7 mouse cellular contexts compared by ENCODE assay signal in genomic region chr3:83763551-83764548, GRCm38 (mm10). TPM values are rescaled to one million over a fixed set of nuclear protein-coding genes. Genes with fewer than 3 reads are reported as not detected.
DNase-seq lines count a peak whose midpoint lies in the region; ATAC-seq and TF ChIP-seq lines count a peak whose summit lies in the region.

No protein-coding gene starts in this region.

- H3K36me3 ChIP-seq in heart, embryonic 11.5 days (ENCODE audit: control insufficient read depth, insufficient read depth, low read length): no peaks in the 10 kb centered on the region
- no peaks in the 10 kb centered on the region for H3K36me3 ChIP-seq in kidney, embryonic 14.5 days (ENCODE audit: control insufficient read depth, insufficient read depth, low read length)
- H3K36me3 ChIP-seq in limb, embryonic 12.5 days: no peaks in the 10 kb centered on the region
- no peaks in the 10 kb centered on the region for H3K36me3 ChIP-seq in midbrain, embryonic 13.5 days
- H3K36me3 ChIP-seq in spleen, adult 2 months (ENCODE audit: control insufficient read depth, insufficient read depth, low read length): no peaks in the 10 kb centered on the region

- no peaks in the 10 kb centered on the region for H3K9me3 ChIP-seq in heart, embryonic 11.5 days (replicated peaks; ENCODE audit: control insufficient read depth, low read length)
- H3K9me3 ChIP-seq in kidney, embryonic 14.5 days (ENCODE audit: control insufficient read depth, low read length): no peaks in the 10 kb centered on the region
- H3K9me3 ChIP-seq in limb, embryonic 12.5 days: no peaks in the 10 kb centered on the region
- no peaks in the 10 kb centered on the region for H3K9me3 ChIP-seq in midbrain, embryonic 13.5 days

- H3K4me3 ChIP-seq in embryonic fibroblast, embryonic 13.5 days (ENCODE audit: insufficient read depth, low read length): peak overlapping the region; percentile 10; the same call in 1 of the 2 replicates
- H3K4me3 ChIP-seq in heart, embryonic 11.5 days (ENCODE audit: low read depth, low read length): peak overlapping the region; percentile 44
- H3K4me3 ChIP-seq in kidney, embryonic 14.5 days (ENCODE audit: low read length): peak overlapping the region; percentile 36
- H3K4me3 ChIP-seq in limb, embryonic 12.5 days (replicated peaks): peak overlapping the region; percentile 36
- peak overlapping the region; percentile 41 for H3K4me3 ChIP-seq in midbrain, embryonic 13.5 days (replicated peaks)
- H3K4me3 ChIP-seq in spleen, adult 2 months (ENCODE audit: extremely low read depth, insufficient read depth, insufficient read length): peak overlapping the region; percentile 12; the same call in 1 of the 2 replicates

- H3K4me1 ChIP-seq in embryonic fibroblast, embryonic 13.5 days (ENCODE audit: control insufficient read depth, insufficient read depth, low read length): no peaks in the 10 kb centered on the region
- peaks cover 7% of the 10 kb centered on the region; the same call in 1 of the 2 replicates for H3K4me1 ChIP-seq in heart, embryonic 11.5 days (ENCODE audit: control insufficient read depth, insufficient read depth, low read length)
- H3K4me1 ChIP-seq in kidney, embryonic 14.5 days (ENCODE audit: control insufficient read depth, insufficient read depth, low read length): peaks cover 21% of the 10 kb centered on the region
- H3K4me1 ChIP-seq in limb, embryonic 12.5 days (replicated peaks): peaks cover 32% of the 10 kb centered on the region
- peaks cover 46% of the 10 kb centered on the region for H3K4me1 ChIP-seq in midbrain, embryonic 13.5 days (replicated peaks)
- peaks cover 12% of the 10 kb centered on the region for H3K4me1 ChIP-seq in spleen, adult 2 months (ENCODE audit: control insufficient read depth, insufficient read depth, insufficient read length)

- ATAC-seq in heart, embryonic 11.5 days (replicated peaks; ENCODE audit: insufficient number of reproducible peaks, low FRiP score, low TSS enrichment): peak; percentile 57; the same call in 1 of the 2 replicates
- peak; percentile 66 for ATAC-seq in kidney, embryonic 14.5 days (ENCODE audit: low FRiP score, low TSS enrichment)
- peak; percentile 68 for ATAC-seq in limb, embryonic 12.5 days (ENCODE audit: insufficient number of reproducible peaks, insufficient read depth, low FRiP score, low TSS enrichment, low read depth)
- peak; percentile 77 for ATAC-seq in midbrain, embryonic 13.5 days

- peaks cover 50% of the 10 kb centered on the region for H3K27me3 ChIP-seq in heart, embryonic 11.5 days (ENCODE audit: control insufficient read depth, insufficient read depth, low read length)
- no peaks in the 10 kb centered on the region for H3K27me3 ChIP-seq in kidney, embryonic 14.5 days (ENCODE audit: control insufficient read depth, insufficient read depth, low read length)
- peaks cover 15% of the 10 kb centered on the region; the same call in 1 of the 2 replicates for H3K27me3 ChIP-seq in limb, embryonic 12.5 days
- 0 out of 2 replicates have a peak, but pooled peaks cover 20% of the 10 kb centered on the region for H3K27me3 ChIP-seq in midbrain, embryonic 13.5 days
- peaks cover 14% of the 10 kb centered on the region for H3K27me3 ChIP-seq in spleen, adult 2 months (ENCODE audit: control insufficient read depth, insufficient read depth, low read length)

- H3K9ac ChIP-seq in heart, embryonic 11.5 days (ENCODE audit: low read depth, low read length): peak overlapping the region; percentile 39
- peak overlapping the region; percentile 50; the same call in 1 of the 2 replicates for H3K9ac ChIP-seq in kidney, embryonic 14.5 days (ENCODE audit: low read depth, low read length)
- peak overlapping the region; percentile 56 for H3K9ac ChIP-seq in limb, embryonic 12.5 days (replicated peaks)
- H3K9ac ChIP-seq in midbrain, embryonic 13.5 days (replicated peaks): peak overlapping the region; percentile 60

- peak overlapping the region; percentile 89 for H3K4me2 ChIP-seq in heart, embryonic 11.5 days
- peak overlapping the region; percentile 80 for H3K4me2 ChIP-seq in kidney, embryonic 14.5 days (replicated peaks; ENCODE audit: low read depth, low read length)
- H3K4me2 ChIP-seq in limb, embryonic 12.5 days: peak overlapping the region; percentile 75
- H3K4me2 ChIP-seq in midbrain, embryonic 13.5 days (replicated peaks): peak overlapping the region; percentile 58

- no peak for TF ChIP-seq POLR2A in embryonic fibroblast, embryonic 13.5 days (IDR thresholded peaks at IDR 0.05; ENCODE audit: low read depth, low read length)
- TF ChIP-seq POLR2A in spleen, adult 2 months (IDR thresholded peaks at IDR 0.05; ENCODE audit: low read depth, low read length): no peak

- DNase-seq in adrenal gland, postnatal 36 days: peak; percentile 85 to 87
- DNase-seq in spleen, adult 2 months (ENCODE audit: low read depth in 1 of 2, low spot score in 2 of 2): peak in 1 of 2 experiments; percentile 45

- 7% methylated on average over 40 of the region's 40 CpGs for WGBS in heart, embryonic 11.5 days (ENCODE audit: insufficient replicate concordance)
- WGBS in kidney, embryonic 14.5 days: 10% methylated on average over 40 of the region's 40 CpGs
- WGBS in limb, embryonic 12.5 days: 8% methylated on average over 40 of the region's 40 CpGs
- 8% methylated on average over 40 of the region's 40 CpGs for WGBS in midbrain, embryonic 13.5 days
- WGBS in spleen, adult 2 months: 13% methylated on average over 40 of the region's 40 CpGs

- TF ChIP-seq CTCF in embryonic fibroblast, embryonic 13.5 days (IDR thresholded peaks at IDR 0.05; ENCODE audit: borderline replicate concordance, insufficient read depth, low read length): peak; percentile 68
- peak; percentile 34; the same call in 1 of the 2 replicates for TF ChIP-seq CTCF in spleen, adult 2 months (IDR thresholded peaks at IDR 0.05; ENCODE audit: extremely low read depth, insufficient read depth, insufficient read length, insufficient replicate concordance)

- H3K27ac ChIP-seq in embryonic fibroblast, embryonic 13.5 days (ENCODE audit: insufficient read depth, low read length): no peak overlapping the region
- H3K27ac ChIP-seq in heart, embryonic 11.5 days (ENCODE audit: low read depth, low read length): no peak overlapping the region
- H3K27ac ChIP-seq in kidney, embryonic 14.5 days (ENCODE audit: low read depth, low read length): no peak overlapping the region
- peak overlapping the region; percentile 92 for H3K27ac ChIP-seq in limb, embryonic 12.5 days
- H3K27ac ChIP-seq in midbrain, embryonic 13.5 days: no peak overlapping the region
- no peak overlapping the region for H3K27ac ChIP-seq in spleen, adult 2 months (ENCODE audit: insufficient read depth, low read length)

RNA-seq across cellular contexts. Expression of gene Sfrp2, which starts 2.3 kb away (rescaled TPM):
- 10 to 100 TPM in 1 of 2 experiments, 1 to 10 TPM in 1; 7.3 to 11.3 TPM for total RNA-seq in adrenal gland, postnatal 36 days (2021)
- polyA plus RNA-seq in embryonic fibroblast, embryonic 13.5 days (2011; ENCODE audit: insufficient read length, low read depth, missing spikeins): 2.4 and 49.9 TPM in 2 replicates
- 32.6 and 34.2 TPM in 2 replicates for polyA plus RNA-seq in heart, embryonic 11.5 days (2014; fragmentation: Nextera tagmentation; extraction: Ambion mirVana)
- polyA plus RNA-seq in kidney, embryonic 14.5 days (2014; fragmentation: Nextera tagmentation; extraction: Ambion mirVana): 154 and 173 TPM in 2 replicates
- 307 and 308 TPM in 2 replicates for polyA plus RNA-seq in limb, embryonic 12.5 days (2016; fragmentation: Nextera tagmentation; extraction: Ambion mirVana)
- 35.7 and 41.2 TPM in 2 replicates for polyA plus RNA-seq in midbrain, embryonic 13.5 days (2015; fragmentation: Nextera tagmentation; extraction: Ambion mirVana)
- 0.77 and 1.2 TPM in 2 replicates for polyA plus RNA-seq in spleen, adult 2 months (2012; rRNA removed)
